Mouse (Mus musculus) CH12.LX (cell line): Measurements from ENCODE around the gene Klk1b4. TPM values are rescaled to one million over a fixed set of nuclear protein-coding genes. Genes with fewer than 3 reads are reported as not detected.
"Not testable (repeated sequence)": the region's sequence is repeated elsewhere in the genome, so short reads cannot be mapped to it uniquely, and the experiment has no call there.

Source experiments
- DNase-seq: peaks from one replicate; pipeline ENCODE4 v3.0.0-alpha.2; 2013; ENCODE audit errors: extremely low read depth
- H3K27ac ChIP-seq: 2 replicates; pipeline ENCODE4 v1.5.1; 2012; ENCODE audit warnings: low read depth, mild to moderate bottlenecking, control low read depth, moderate library complexity; ENCODE audit not compliant: insufficient read depth
- H3K27me3 ChIP-seq: replicated peaks from 2 replicates; pipeline ENCODE3; 2012; ENCODE audit warnings: inconsistent platforms
- H3K36me3 ChIP-seq, 2 experiments: replicated peaks in 1 of 2; 2 replicates each; pipeline versions ENCODE3 to v1.6.1; 2012; ENCODE audit warnings: inconsistent platforms in 1 of 2, low read length in 1 of 2, mild to moderate bottlenecking in 1 of 2, mixed read lengths in 1 of 2, moderate library complexity in 1 of 2; ENCODE audit not compliant: control insufficient read depth in 1 of 2, insufficient read depth in 1 of 2
- H3K4me1 ChIP-seq, 2 experiments: 2 replicates each; pipeline ENCODE4 v1.6.1; 2012; ENCODE audit warnings: inconsistent platforms in 1 of 2, moderate library complexity in 1 of 2; ENCODE audit not compliant: insufficient read depth in 2 of 2, control insufficient read depth in 1 of 2
- H3K4me2 ChIP-seq: 2 replicates; pipeline ENCODE4 v1.6.1; 2012; ENCODE audit warnings: low read depth, mild to moderate bottlenecking, control low read depth; ENCODE audit not compliant: poor library complexity, insufficient read depth, severe bottlenecking
- H3K4me3 ChIP-seq, 3 experiments: fragments of 150-350 bp in 1 of 3; sonication (generic) in 1 of 3; replicated peaks in 1 of 3; 2 replicates each; pipeline versions ENCODE3 to v1.5.1; 2011 to 2012; ENCODE audit warnings: low read depth in 2 of 3, low read length in 2 of 3, mild to moderate bottlenecking in 2 of 3, moderate library complexity in 2 of 3, control low read depth in 1 of 3, improper control_type of control experiment in 1 of 3, inconsistent platforms in 1 of 3, mixed read lengths in 1 of 3; ENCODE audit not compliant: poor library complexity in 1 of 3
- H3K79me2 ChIP-seq: replicated peaks from 2 replicates; pipeline ENCODE4 v1.6.1; 2012; ENCODE audit warnings: mild to moderate bottlenecking, moderate library complexity; ENCODE audit not compliant: control insufficient read depth, poor library complexity, insufficient read depth, severe bottlenecking; ENCODE audit errors: extremely low read depth
- H3K9ac ChIP-seq: 2 replicates; pipeline ENCODE4 v1.6.1; 2012; ENCODE audit warnings: low read depth, mild to moderate bottlenecking, control low read depth, moderate library complexity; ENCODE audit not compliant: insufficient read depth
- H3K9me3 ChIP-seq: replicated peaks from 2 replicates; pipeline ENCODE3; 2012; ENCODE audit warnings: low read length, inconsistent platforms, mixed read lengths
- BHLHE40 ChIP-seq: IDR thresholded peaks from 2 replicates; pipeline ENCODE4 v1.6.1; 2011; ENCODE audit warnings: mild to moderate bottlenecking, low read depth, low read length, improper control_type of control experiment
- CHD2 ChIP-seq: IDR thresholded peaks from 2 replicates; pipeline ENCODE4 v1.6.1; 2011; ENCODE audit warnings: low read length, improper control_type of control experiment
- E2F4 ChIP-seq: IDR thresholded peaks from 2 replicates; pipeline ENCODE4 v1.6.1; 2011; ENCODE audit warnings: low read depth, low read length, improper control_type of control experiment; ENCODE audit not compliant: insufficient replicate concordance
- ELF1 ChIP-seq: IDR thresholded peaks from 2 replicates; pipeline ENCODE4 v1.6.1; 2014; ENCODE audit warnings: low read depth, mild to moderate bottlenecking, inconsistent platforms, low read length, improper control_type of control experiment
- EP300 ChIP-seq: IDR thresholded peaks from 2 replicates; pipeline ENCODE4 v1.6.1; 2011; ENCODE audit warnings: low read length, improper control_type of control experiment
- ETS1 ChIP-seq: conservative IDR thresholded peaks from 2 replicates; pipeline ENCODE4 v1.6.1; 2012; ENCODE audit warnings: low read depth, mild to moderate bottlenecking, inconsistent platforms, low read length, improper control_type of control experiment, moderate library complexity
- HCFC1 ChIP-seq: IDR thresholded peaks from 2 replicates; pipeline ENCODE4 v1.6.1; 2012; ENCODE audit warnings: low read depth, mild to moderate bottlenecking, inconsistent platforms, low read length, improper control_type of control experiment
- IRF4 ChIP-seq: IDR thresholded peaks from 2 replicates; pipeline ENCODE4 v1.6.1; 2014; ENCODE audit warnings: low read depth, mild to moderate bottlenecking, inconsistent platforms, low read length, improper control_type of control experiment
- JUN ChIP-seq: IDR thresholded peaks from 2 replicates; pipeline ENCODE4 v1.6.1; 2011; ENCODE audit warnings: low read depth, mild to moderate bottlenecking, low read length, improper control_type of control experiment, moderate library complexity; ENCODE audit not compliant: insufficient read depth
- JUND ChIP-seq: conservative IDR thresholded peaks from 2 replicates; pipeline ENCODE4 v1.6.1; 2011; ENCODE audit warnings: low read depth, low read length, improper control_type of control experiment
- KAT2A ChIP-seq: IDR thresholded peaks from 2 replicates; pipeline ENCODE4 v1.6.1; 2012; ENCODE audit warnings: low read length, improper control_type of control experiment, inconsistent platforms; ENCODE audit not compliant: insufficient replicate concordance
- MYC ChIP-seq: IDR thresholded peaks from 2 replicates; pipeline ENCODE4 v1.6.1; 2011; ENCODE audit warnings: low read depth, mild to moderate bottlenecking, improper control_type of control experiment, low read length
- POLR2A ChIP-seq: IDR thresholded peaks from 2 replicates; pipeline ENCODE4 v1.6.1; 2011; ENCODE audit warnings: low read depth, mild to moderate bottlenecking, improper control_type of control experiment, low read length
- USF1 ChIP-seq: IDR thresholded peaks from 2 replicates; pipeline ENCODE4 v1.6.1; 2014; ENCODE audit warnings: low read depth, mild to moderate bottlenecking, inconsistent platforms, low read length, improper control_type of control experiment
- ZC3H11A ChIP-seq: IDR thresholded peaks from 2 replicates; pipeline ENCODE4 v1.6.1; 2012; ENCODE audit warnings: low read depth, mild to moderate bottlenecking, inconsistent platforms, low read length, improper control_type of control experiment
- ZKSCAN1 ChIP-seq: IDR thresholded peaks from 2 replicates; pipeline ENCODE4 v1.6.1; 2012; ENCODE audit warnings: low read depth, inconsistent platforms, low read length, improper control_type of control experiment, borderline replicate concordance
- ZMIZ1 ChIP-seq: IDR thresholded peaks from 2 replicates; pipeline ENCODE4 v1.6.1; 2012; ENCODE audit warnings: low read depth, mild to moderate bottlenecking, inconsistent platforms, low read length, improper control_type of control experiment
- dilution Hi-C: fragments of 300-500 bp; cut with MboI; formaldehyde crosslinking; loops from 2 replicates; pipeline ENCODE4 v1.14.3; 2020; ENCODE audit warnings: low sequenced_read_pairs; ENCODE audit not compliant: extremely low pct_unique_long_range_greater_than_20kb, extremely low pct_ligation_motif_present
- in situ Hi-C: fragments of 300-500 bp; cut with MboI; formaldehyde crosslinking; loops from 3 replicates; pipeline ENCODE4 v1.14.3; 2019; ENCODE audit warnings: low sequenced_read_pairs, low pct_ligation_motif_present, low pct_unique_long_range_greater_than_20kb, mixed read lengths
- polyA plus RNA-seq: library from polyadenylated mRNA; unstranded; fragments of >175 nt; gene quantifications from 2 replicates; pipeline ENCODE4 v1.2.1, GENCODE M21; 2012; ENCODE audit warnings: low read depth; ENCODE audit not compliant: insufficient read length
- total RNA-seq, 2 experiments: library from RNA; depleted of rRNA; stranded (reverse); fragments of 300-350 nt in 1 of 2; fragments of >200 nt in 1 of 2; gene quantifications; 2 replicates each; pipeline ENCODE4 v1.2.3; 2012 to 2014

The Klk1b4 gene
- total and polyA plus RNA-seq, 3 experiments = not detected

GRCm38 (mm10) chr7:44193466-44193865 is 13.8 kb upstream of the Klk1b4 start:
- H3K27ac ChIP-seq, H3K36me3 ChIP-seq, H3K27me3 ChIP-seq, H3K9me3 ChIP-seq, H3K9ac ChIP-seq, DNase-seq, dilution Hi-C loops, H3K4me2 ChIP-seq, H3K4me1 ChIP-seq, H3K4me3 ChIP-seq, H3K79me2 ChIP-seq, in situ Hi-C loops: not testable (repeated sequence)

DNA sequence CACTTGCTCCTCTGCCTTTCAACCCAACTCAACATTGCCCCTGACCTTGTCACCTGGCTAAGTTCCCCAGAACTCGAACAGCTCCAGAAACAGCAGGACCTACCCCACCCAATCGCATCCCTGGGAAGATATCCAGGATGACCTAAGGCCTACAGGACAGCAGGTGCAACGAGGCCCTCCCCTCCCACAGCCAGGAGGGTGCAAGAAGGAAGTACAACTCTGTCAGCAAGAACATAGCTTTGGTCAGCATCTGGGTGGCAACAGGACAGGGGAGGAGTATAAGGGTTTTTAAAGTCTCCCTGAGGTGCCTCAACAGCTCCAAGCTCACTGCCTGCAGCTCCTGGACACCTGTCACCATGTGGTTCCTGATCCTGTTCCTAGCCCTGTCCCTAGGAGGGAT is 9.3 kb upstream of the Klk1b4 start, which contains the start of gene Klk1b3:
Gene Klk1b3, plus strand, starts transcription at position 301 of the 400 bp plus-strand sequence.
- H3K9me3 ChIP-seq = no peaks in the 10 kb centered on the region
- DNase-seq = no peak
- no peak within 1 kb of the TSS for H3K9ac ChIP-seq
- H3K27ac ChIP-seq = no peak within 1 kb of the TSS
- peaks cover 38% of the 10 kb centered on the region for H3K27me3 ChIP-seq
- H3K79me2 ChIP-seq = no peaks in the 10 kb centered on the region
- dilution Hi-C loops = no loop called here
- H3K4me1 ChIP-seq = no peaks in the 10 kb centered on the region
- in situ Hi-C loops = loop anchor here (5.0 kb wide), 2 partner anchors 76 to 136 kb away; no protein-coding TSS in a partner anchor
- H3K36me3 ChIP-seq = no peaks in the 10 kb centered on the region
- no peak within 1 kb of the TSS for H3K4me2 ChIP-seq
- TF ChIP-seq ZC3H11A = no peak
- TF ChIP-seq CHD2 = no peak
- no peak for TF ChIP-seq ZKSCAN1
- no peak for TF ChIP-seq JUND
- TF ChIP-seq EP300 = no peak
- TF ChIP-seq JUN = no peak
- TF ChIP-seq IRF4 = no peak
- TF ChIP-seq USF1 = no peak
- TF ChIP-seq KAT2A = no peak
- TF ChIP-seq BHLHE40 = no peak
- TF ChIP-seq ETS1 = no peak
- no peak for TF ChIP-seq MYC
- TF ChIP-seq ELF1 = no peak
- no peak for TF ChIP-seq POLR2A
- TF ChIP-seq HCFC1 = no peak
- H3K4me3 ChIP-seq = no peak within 1 kb of the TSS

- no peak for DNase-seq
- no peak overlapping the region for H3K27ac ChIP-seq
- peaks cover 0 to 4% of the 10 kb centered on the region in 2 experiments; a peak in 1 of 4 replicates for H3K4me1 ChIP-seq
- H3K79me2 ChIP-seq = no peaks in the 10 kb centered on the region
- no peak overlapping the region for H3K4me2 ChIP-seq
- H3K36me3 ChIP-seq = no peaks in the 10 kb centered on the region
- no peak for TF ChIP-seq ZMIZ1
- TF ChIP-seq E2F4 = no peak
- TF ChIP-seq KAT2A = no peak
- TF ChIP-seq, all 38 proteins: peak for 0
- in situ Hi-C loops (no loop called here), dilution Hi-C loops (no loop called here)
- no peaks in the 10 kb centered on the region for H3K9me3 ChIP-seq
- H3K4me3 ChIP-seq = no peak overlapping the region
- H3K27me3 ChIP-seq = peaks cover 56% of the 10 kb centered on the region
- H3K9ac ChIP-seq = no peak overlapping the region
These were observed 1.1 kb downstream of the Klk1b4 start for GRCm38 (mm10) chr7:44208307-44208706.
